Mouse (Mus musculus): ENCODE data around the gene Ier2.
A peak's percentile ranks its signal among the peaks of the same experiment; 100 is the strongest.
"Not testable (repeated sequence)": the region's sequence is repeated elsewhere in the genome, so short reads cannot be mapped to it uniquely, and the experiment has no call there.

Gene Ier2

GRCm38 (mm10) chr8:84638555-84639161, 24.0 kb downstream of the Ier2 start:
- peak; percentile 50 for DNase-seq

GRCm38 (mm10) chr8:84637946-84638554, 24.6 kb downstream of the Ier2 start:
- DNase-seq = peak; percentile 58

GRCm38 (mm10) chr8:84636051-84636691, 26.5 kb downstream of the Ier2 start:
- no peak for DNase-seq

- DNase-seq = no peak
These were observed 27.1 kb downstream of the Ier2 start for GRCm38 (mm10) chr8:84635397-84636050.

- no peak for DNase-seq
These were observed 27.8 kb downstream of the Ier2 start for GRCm38 (mm10) chr8:84634849-84635304.

GRCm38 (mm10) chr8:84633841-84634584, 28.6 kb downstream of the Ier2 start:
- no peak for DNase-seq

GRCm38 (mm10) chr8:84631813-84632212, 30.8 kb downstream of the Ier2 start:
- DNase-seq = no peak

GRCm38 (mm10) chr8:84630145-84630544, 32.5 kb downstream of the Ier2 start:
- no peak for DNase-seq

GRCm38 (mm10) chr8:84629586-84629985, 33.1 kb downstream of the Ier2 start:
- DNase-seq = no peak

- DNase-seq = not testable (repeated sequence)
These were observed 39.2 kb downstream of the Ier2 start for GRCm38 (mm10) chr8:84623425-84623824.

GRCm38 (mm10) chr8:84621102-84621625, 41.5 kb downstream of the Ier2 start:
- DNase-seq = no peak

GRCm38 (mm10) chr8:84617005-84617404, 45.6 kb downstream of the Ier2 start:
- no peak for DNase-seq

- no peak for DNase-seq
These were observed 46.8 kb downstream of the Ier2 start for GRCm38 (mm10) chr8:84615666-84616485.

GRCm38 (mm10) chr8:84614512-84615223, 48.0 kb downstream of the Ier2 start:
- DNase-seq = peak; percentile 56
